Mouse (Mus musculus): ENCODE results near the gene Gbp2b. TPM values are rescaled to one million over a fixed set of nuclear protein-coding genes. Genes with fewer than 3 reads are reported as not detected.
"Not testable (repeated sequence)": the region's sequence is repeated elsewhere in the genome, so short reads cannot be mapped to it uniquely, and the experiment has no call there.

The Gbp2b gene
- polyA plus RNA-seq, 1 experiment from 2014 or later = not detected

GRCm38 (mm10) chr3:142561666-142562065 is 33.0 kb upstream of the Gbp2b start:
- H3K4me1 ChIP-seq (ENCODE audit: control insufficient read depth, insufficient read depth, low read length) = no peaks in the 10 kb centered on the region
- H3K9ac ChIP-seq (ENCODE audit: low read length) = no peak overlapping the region
- H3K27me3 ChIP-seq (ENCODE audit: control insufficient read depth, insufficient read depth, low read length) = no peaks in the 10 kb centered on the region
- WGBS = 85% methylated on average over 7 of the region's 7 CpGs
- DNase-seq (ENCODE audit: low spot score) (no peak), ATAC-seq (ENCODE audit: insufficient number of reproducible peaks, low FRiP score, low TSS enrichment, low read depth) (no peak)
- H3K4me2 ChIP-seq (ENCODE audit: low read depth, severe bottlenecking) = no peak overlapping the region
- no peaks in the 10 kb centered on the region for H3K36me3 ChIP-seq (ENCODE audit: control insufficient read depth, insufficient read depth, low read length)
- no peak overlapping the region for H3K27ac ChIP-seq (replicated peaks; ENCODE audit: low read depth, low read length)
- H3K9me3 ChIP-seq (ENCODE audit: control insufficient read depth, low read length) = no peaks in the 10 kb centered on the region
- no peak overlapping the region for H3K4me3 ChIP-seq (ENCODE audit: low read depth, low read length)

GRCm38 (mm10) chr3:142567490-142567889 is 27.2 kb upstream of the Gbp2b start:
- not testable (repeated sequence) for H3K36me3 ChIP-seq (ENCODE audit: control insufficient read depth, insufficient read depth, low read length); H3K9ac ChIP-seq (ENCODE audit: low read length); H3K4me3 ChIP-seq (ENCODE audit: low read depth, low read length); H3K27ac ChIP-seq (replicated peaks; ENCODE audit: low read depth, low read length); H3K27me3 ChIP-seq (ENCODE audit: control insufficient read depth, insufficient read depth, low read length); ATAC-seq (ENCODE audit: insufficient number of reproducible peaks, low FRiP score, low TSS enrichment, low read depth); H3K4me1 ChIP-seq (ENCODE audit: control insufficient read depth, insufficient read depth, low read length); H3K4me2 ChIP-seq (ENCODE audit: low read depth, severe bottlenecking); DNase-seq (ENCODE audit: low spot score); H3K9me3 ChIP-seq (ENCODE audit: control insufficient read depth, low read length)
- whole genome bisulfite sequencing = 76% methylated on average over 5 of the region's 5 CpGs

GRCm38 (mm10) chr3:142570738-142571137 is 23.9 kb upstream of the Gbp2b start:
- no peak overlapping the region for H3K4me3 ChIP-seq (ENCODE audit: low read depth, low read length)
- H3K27me3 ChIP-seq (ENCODE audit: control insufficient read depth, insufficient read depth, low read length) = no peaks in the 10 kb centered on the region
- WGBS = 92% methylated on average over 4 of the region's 4 CpGs
- no peak for ATAC-seq (ENCODE audit: insufficient number of reproducible peaks, low FRiP score, low TSS enrichment, low read depth)
- H3K4me1 ChIP-seq (ENCODE audit: control insufficient read depth, insufficient read depth, low read length) = no peaks in the 10 kb centered on the region
- H3K4me2 ChIP-seq (ENCODE audit: low read depth, severe bottlenecking) = no peak overlapping the region
- H3K36me3 ChIP-seq (ENCODE audit: control insufficient read depth, insufficient read depth, low read length) = no peaks in the 10 kb centered on the region
- no peak for DNase-seq (ENCODE audit: low spot score)
- H3K27ac ChIP-seq (replicated peaks; ENCODE audit: low read depth, low read length) = no peak overlapping the region
- no peak overlapping the region for H3K9ac ChIP-seq (ENCODE audit: low read length)
- H3K9me3 ChIP-seq (ENCODE audit: control insufficient read depth, low read length) = no peaks in the 10 kb centered on the region

GRCm38 (mm10) chr3:142577108-142577507 is 17.5 kb upstream of the Gbp2b start:
- no peak overlapping the region for H3K27ac ChIP-seq (replicated peaks; ENCODE audit: low read depth, low read length)
- 83% methylated on average over 3 of the region's 3 CpGs for WGBS
- ATAC-seq (ENCODE audit: insufficient number of reproducible peaks, low FRiP score, low TSS enrichment, low read depth) = no peak
- H3K9ac ChIP-seq (ENCODE audit: low read length) = no peak overlapping the region
- no peaks in the 10 kb centered on the region for H3K4me1 ChIP-seq (ENCODE audit: control insufficient read depth, insufficient read depth, low read length)
- no peaks in the 10 kb centered on the region for H3K9me3 ChIP-seq (ENCODE audit: control insufficient read depth, low read length)
- DNase-seq (ENCODE audit: low spot score) = no peak
- no peak overlapping the region for H3K4me3 ChIP-seq (ENCODE audit: low read depth, low read length)
- H3K27me3 ChIP-seq (ENCODE audit: control insufficient read depth, insufficient read depth, low read length) = no peaks in the 10 kb centered on the region
- H3K36me3 ChIP-seq (ENCODE audit: control insufficient read depth, insufficient read depth, low read length) = no peaks in the 10 kb centered on the region
- H3K4me2 ChIP-seq (ENCODE audit: low read depth, severe bottlenecking) = no peak overlapping the region

- ATAC-seq (ENCODE audit: insufficient number of reproducible peaks, low FRiP score, low TSS enrichment, low read depth) (no peak), DNase-seq (ENCODE audit: low spot score) (no peak)
- Histone ChIP-seq H3K36me3 (ENCODE audit: control insufficient read depth, insufficient read depth, low read length) (no peaks in the 10 kb centered on the region), H3K27me3 (ENCODE audit: control insufficient read depth, insufficient read depth, low read length) (no peaks in the 10 kb centered on the region), H3K4me3 (ENCODE audit: low read depth, low read length) (no peak overlapping the region), H3K4me1 (ENCODE audit: control insufficient read depth, insufficient read depth, low read length) (no peaks in the 10 kb centered on the region), H3K9ac (ENCODE audit: low read length) (no peak overlapping the region), H3K4me2 (ENCODE audit: low read depth, severe bottlenecking) (no peak overlapping the region), H3K27ac (replicated peaks; ENCODE audit: low read depth, low read length) (no peak overlapping the region), H3K9me3 (ENCODE audit: control insufficient read depth, low read length) (no peaks in the 10 kb centered on the region)
- whole genome bisulfite sequencing = 89% methylated on average over 4 of the region's 4 CpGs
Observed at GRCm38 (mm10) chr3:142578342-142578741, 16.3 kb upstream of the Gbp2b start.

DNA sequence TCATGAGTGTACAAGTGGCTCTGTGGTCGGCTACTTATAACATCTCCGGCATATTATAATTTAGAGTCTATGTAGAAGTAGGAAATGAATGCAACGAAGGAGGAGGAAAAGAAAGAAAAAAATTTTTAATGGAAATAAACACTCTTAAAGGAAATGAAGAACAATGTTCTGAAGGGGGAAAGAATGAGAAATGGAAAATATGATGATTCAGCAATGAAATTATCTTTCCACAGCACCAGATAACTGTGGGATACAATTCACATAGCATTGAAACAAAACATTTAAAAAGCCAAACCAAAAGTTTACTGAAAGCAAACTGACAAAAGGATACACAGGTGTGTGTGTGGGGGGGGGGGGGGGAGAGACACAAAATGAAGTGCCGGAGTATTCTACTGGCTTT is 11.6 kb upstream of the Gbp2b start:
- DNase-seq (ENCODE audit: low spot score) (no peak), ATAC-seq (ENCODE audit: insufficient number of reproducible peaks, low FRiP score, low TSS enrichment, low read depth) (no peak)
- Histone ChIP-seq H3K27ac (replicated peaks; ENCODE audit: low read depth, low read length) (no peak overlapping the region), H3K9me3 (ENCODE audit: control insufficient read depth, low read length) (no peaks in the 10 kb centered on the region), H3K9ac (ENCODE audit: low read length) (no peak overlapping the region), H3K36me3 (ENCODE audit: control insufficient read depth, insufficient read depth, low read length) (no peaks in the 10 kb centered on the region), H3K4me1 (ENCODE audit: control insufficient read depth, insufficient read depth, low read length) (no peaks in the 10 kb centered on the region), H3K27me3 (ENCODE audit: control insufficient read depth, insufficient read depth, low read length) (no peaks in the 10 kb centered on the region), H3K4me2 (ENCODE audit: low read depth, severe bottlenecking) (no peak overlapping the region), H3K4me3 (ENCODE audit: low read depth, low read length) (no peak overlapping the region)
- 88% methylated on average over 4 of the region's 4 CpGs for WGBS

GRCm38 (mm10) chr3:142587386-142587785 is 7.3 kb upstream of the Gbp2b start:
- no peak for DNase-seq (ENCODE audit: low spot score)
- Histone ChIP-seq H3K27ac (replicated peaks; ENCODE audit: low read depth, low read length) (no peak overlapping the region), H3K4me2 (ENCODE audit: low read depth, severe bottlenecking) (no peak overlapping the region), H3K4me3 (ENCODE audit: low read depth, low read length) (no peak overlapping the region), H3K36me3 (ENCODE audit: control insufficient read depth, insufficient read depth, low read length) (no peaks in the 10 kb centered on the region), H3K4me1 (ENCODE audit: control insufficient read depth, insufficient read depth, low read length) (no peaks in the 10 kb centered on the region), H3K9ac (ENCODE audit: low read length) (no peak overlapping the region), H3K9me3 (ENCODE audit: control insufficient read depth, low read length) (no peaks in the 10 kb centered on the region), H3K27me3 (ENCODE audit: control insufficient read depth, insufficient read depth, low read length) (no peaks in the 10 kb centered on the region)
- ATAC-seq (ENCODE audit: insufficient number of reproducible peaks, low FRiP score, low TSS enrichment, low read depth) = no peak

DNA sequence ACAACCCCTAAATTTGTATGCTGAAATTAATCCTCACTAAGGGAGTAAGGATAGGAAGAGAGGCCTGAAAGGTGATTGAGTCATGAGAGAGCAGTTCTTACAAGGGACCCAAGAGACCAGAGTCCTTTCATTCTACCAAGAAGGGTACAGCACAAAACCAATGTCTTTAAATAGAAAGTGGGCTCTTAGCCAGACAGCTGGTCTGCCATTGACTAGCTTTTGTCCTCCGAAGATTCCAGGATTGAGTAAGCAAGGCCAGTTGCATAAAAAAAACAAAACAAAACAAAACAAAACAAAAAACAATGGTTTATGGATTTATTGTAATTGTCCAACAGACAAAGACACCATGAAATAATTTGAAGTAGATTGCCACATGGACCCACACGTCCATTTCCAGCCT is 5.8 kb upstream of the Gbp2b start:
- H3K27me3 ChIP-seq (ENCODE audit: control insufficient read depth, insufficient read depth, low read length) = no peaks in the 10 kb centered on the region
- no peak for DNase-seq (ENCODE audit: low spot score)
- H3K4me3 ChIP-seq (ENCODE audit: low read depth, low read length) = no peak overlapping the region
- H3K9ac ChIP-seq (ENCODE audit: low read length) = no peak overlapping the region
- no peak overlapping the region for H3K4me2 ChIP-seq (ENCODE audit: low read depth, severe bottlenecking)
- H3K9me3 ChIP-seq (ENCODE audit: control insufficient read depth, low read length) = no peaks in the 10 kb centered on the region
- H3K4me1 ChIP-seq (ENCODE audit: control insufficient read depth, insufficient read depth, low read length) = no peaks in the 10 kb centered on the region
- ATAC-seq (ENCODE audit: insufficient number of reproducible peaks, low FRiP score, low TSS enrichment, low read depth) = no peak
- whole genome bisulfite sequencing = 84% methylated on average over 2 of the region's 2 CpGs
- H3K36me3 ChIP-seq (ENCODE audit: control insufficient read depth, insufficient read depth, low read length) = no peaks in the 10 kb centered on the region
- H3K27ac ChIP-seq (replicated peaks; ENCODE audit: low read depth, low read length) = no peak overlapping the region

DNA sequence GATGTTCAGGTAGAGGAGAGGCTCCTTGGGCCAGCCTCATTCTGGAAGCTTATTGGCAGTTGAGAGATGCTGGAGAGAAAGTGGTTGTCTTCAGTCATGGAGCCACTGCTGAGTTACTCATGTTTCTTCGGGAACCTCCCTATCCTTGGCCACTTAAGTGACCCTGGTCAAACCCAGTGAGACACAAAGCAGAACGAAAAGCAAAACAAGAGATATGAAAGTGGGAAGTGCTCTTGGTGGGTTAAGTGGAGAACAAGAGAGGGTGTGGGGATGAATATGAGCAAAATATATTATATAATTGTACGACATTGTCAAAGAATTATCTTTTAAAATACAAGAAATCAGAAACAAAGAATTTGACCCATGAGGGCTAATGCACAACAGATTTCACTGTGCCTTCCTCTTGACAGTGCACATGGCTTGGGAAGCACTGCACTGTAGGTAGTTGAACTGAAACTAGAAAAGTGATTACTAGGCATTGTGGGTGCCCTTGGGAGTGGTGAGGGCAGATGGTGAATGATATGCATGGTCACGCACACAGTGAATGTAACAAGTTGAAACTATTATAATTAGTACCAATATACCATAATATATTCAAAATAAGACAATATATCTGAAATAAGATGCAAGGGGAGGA is 4.1 kb upstream of the Gbp2b start:
- DNase-seq (ENCODE audit: low spot score) (no peak), ATAC-seq (ENCODE audit: insufficient number of reproducible peaks, low FRiP score, low TSS enrichment, low read depth) (no peak)
- Histone ChIP-seq H3K36me3 (ENCODE audit: control insufficient read depth, insufficient read depth, low read length) (no peaks in the 10 kb centered on the region), H3K9me3 (ENCODE audit: control insufficient read depth, low read length) (no peaks in the 10 kb centered on the region), H3K4me2 (ENCODE audit: low read depth, severe bottlenecking) (no peak overlapping the region), H3K4me3 (ENCODE audit: low read depth, low read length) (no peak overlapping the region), H3K27me3 (ENCODE audit: control insufficient read depth, insufficient read depth, low read length) (no peaks in the 10 kb centered on the region), H3K27ac (replicated peaks; ENCODE audit: low read depth, low read length) (no peak overlapping the region), H3K9ac (ENCODE audit: low read length) (no peak overlapping the region), H3K4me1 (ENCODE audit: control insufficient read depth, insufficient read depth, low read length) (no peaks in the 10 kb centered on the region)
- WGBS = 86% methylated on average over 4 of the region's 4 CpGs
